Mouse (Mus musculus) frontal cortex, postnatal 25 days (tissue): ENCODE results near the gene Aif1l.

Experiments
- DNase-seq, 2 experiments: peaks; one replicate each; pipeline ENCODE4 v3.0.0; 2022; ENCODE audit warnings: low spot score in 2 of 2

The Aif1l gene

DNA sequence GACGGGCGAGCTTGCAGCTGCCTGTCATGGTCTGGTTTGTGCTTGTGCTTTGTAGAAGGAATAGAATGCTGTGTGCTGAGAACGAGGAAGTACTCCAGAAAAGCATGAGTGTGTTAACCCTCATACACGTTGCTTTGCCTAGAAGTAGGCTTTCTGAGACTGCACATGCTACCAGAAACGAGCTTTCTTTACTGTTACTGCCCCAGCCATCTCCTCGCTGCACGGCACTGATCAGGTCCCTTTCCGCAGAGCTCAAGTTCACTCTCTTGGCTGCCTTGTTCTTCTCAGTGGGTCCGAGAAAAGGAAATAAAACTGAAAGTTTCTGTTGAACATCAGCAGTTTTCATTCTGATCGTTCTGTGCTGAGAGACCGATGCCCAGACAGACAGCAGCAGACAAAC is 58.8 kb downstream of the Aif1l start:
- DNase-seq: no peak

DNA sequence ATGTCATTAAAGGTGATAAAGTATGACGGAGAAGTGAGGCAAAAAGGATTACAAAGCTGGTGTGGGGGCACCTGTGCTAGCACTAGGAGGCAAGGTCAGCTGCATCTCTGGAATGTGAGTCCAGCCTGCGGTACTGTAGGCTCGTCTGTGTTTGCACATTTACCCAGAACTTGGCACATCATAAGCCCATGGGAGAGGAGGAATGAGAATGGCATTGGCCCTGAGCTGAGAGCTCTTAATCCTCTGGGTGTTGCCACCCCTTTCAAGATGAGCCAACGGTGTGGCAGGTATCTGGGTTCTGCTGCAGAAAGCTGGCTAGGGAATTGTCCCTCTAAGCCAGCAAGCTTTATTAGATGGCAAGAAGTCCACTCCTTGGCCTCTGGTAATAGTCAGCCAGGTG is 69.8 kb downstream of the Aif1l start:
- DNase-seq: no peak

DNA sequence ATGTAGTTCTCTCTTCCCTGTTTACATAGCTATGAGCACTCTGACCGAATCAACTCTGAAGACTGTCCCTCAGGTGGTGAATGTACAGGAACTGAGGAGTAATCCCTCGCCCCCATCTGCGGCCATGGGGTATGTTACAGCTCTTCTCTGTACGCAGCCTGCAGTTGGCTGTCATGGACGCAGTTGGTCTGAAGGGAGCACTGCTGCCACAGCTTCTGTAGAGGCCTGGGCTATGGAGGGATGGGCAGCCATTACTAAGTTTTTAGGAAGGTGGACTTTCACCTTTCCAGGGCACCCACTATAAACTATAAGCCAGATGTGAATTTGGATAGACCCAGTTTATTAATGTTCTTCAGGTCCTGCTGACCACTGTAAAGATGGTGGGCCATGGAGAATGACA is 70.3 kb downstream of the Aif1l start:
- no peak for DNase-seq
